Mouse (Mus musculus): ENCODE measurements around the gene Dnmt1. TPM values are rescaled to one million over a fixed set of nuclear protein-coding genes. Genes with fewer than 3 reads are reported as not detected.
"Not testable (repeated sequence)": the region's sequence is repeated elsewhere in the genome, so short reads cannot be mapped to it uniquely, and the experiment has no call there.

Gene Dnmt1
- total RNA-seq, 1 experiment, result 122 TPM

- in situ Hi-C loops (cut with MboI; ENCODE audit: low sequenced_read_pairs in 2 of 2, unreplicated experiment in 2 of 2), result loop anchor here in 1 of 2 experiments (10.0 kb wide), 1 partner anchor 107 kb away; the partner anchor contains the start of gene Eif3g
- Histone ChIP-seq H3K9ac (ENCODE audit: insufficient read depth, low read depth, low read length, poor library complexity, severe bottlenecking) (peak overlapping the region; percentile 93), H3K36me3 (ENCODE audit: control insufficient read depth, insufficient read depth, low read length, poor library complexity, severe bottlenecking) (peaks cover 12% of the 10 kb centered on the region), H3K4me3 (ENCODE audit: insufficient read depth in 1 of 2, low read depth in 1 of 2, low read length in 2 of 2, poor library complexity in 1 of 2, severe bottlenecking in 1 of 2) (peak overlapping the region; percentile 86 to 95), H3K4me1 (ENCODE audit: control insufficient read depth in 2 of 2, insufficient read depth in 2 of 2, low read length in 2 of 2, poor library complexity in 1 of 2) (peaks cover 0 to 5% of the 10 kb centered on the region in 2 experiments; a peak in 1 of 4 replicates), H3K9me3 (ENCODE audit: control insufficient read depth, insufficient read depth, low read depth, low read length) (no peaks in the 10 kb centered on the region), H3K27ac (ENCODE audit: insufficient read depth, low read depth, low read length, poor library complexity, severe bottlenecking) (peak overlapping the region; percentile 72; the same call in 1 of the 2 replicates)
- TF ChIP-seq CHD2 (IDR thresholded peaks at IDR 0.05; ENCODE audit: low read depth, low read length) (no peak), ZC3H11A (IDR thresholded peaks at IDR 0.05; ENCODE audit: borderline replicate concordance, low read depth, low read length) (no peak), HCFC1 (IDR thresholded peaks at IDR 0.05; ENCODE audit: borderline replicate concordance, insufficient read depth, low read length) (no peak), MAFK (IDR thresholded peaks at IDR 0.05; ENCODE audit: insufficient read depth, low read depth, low read length) (no peak), ZNF384 (IDR thresholded peaks at IDR 0.05; ENCODE audit: low read depth, low read length) (no peak)
- no peak for DNase-seq (ENCODE audit: low read depth, low spot score)
These were observed 42.6 kb upstream of the Dnmt1 start for GRCm38 (mm10) chr9:21002270-21002626.

GRCm38 (mm10) chr9:21001651-21002200 is 42.0 kb upstream of the Dnmt1 start:
- peak overlapping the region; percentile 18; the same call in 1 of the 2 replicates for H3K9ac ChIP-seq (ENCODE audit: insufficient read depth, low read depth, low read length, poor library complexity, severe bottlenecking)
- peaks cover 8% of the 10 kb centered on the region for H3K36me3 ChIP-seq (ENCODE audit: control insufficient read depth, insufficient read depth, low read length, poor library complexity, severe bottlenecking)
- H3K4me3 ChIP-seq (ENCODE audit: insufficient read depth in 1 of 2, low read depth in 1 of 2, low read length in 2 of 2, poor library complexity in 1 of 2, severe bottlenecking in 1 of 2), result 0 out of 4 replicates have a peak overlapping the region, but pooled peaks of 1 of the 2 experiments have one; percentile 18
- no peak for DNase-seq (ENCODE audit: low read depth, low spot score)
- in situ Hi-C loops (cut with MboI; ENCODE audit: low sequenced_read_pairs in 2 of 2, unreplicated experiment in 2 of 2), result loop anchor here in 1 of 2 experiments (10.0 kb wide), 1 partner anchor 107 kb away; the partner anchor contains the start of gene Eif3g
- no peak for TF ChIP-seq ZC3H11A (IDR thresholded peaks at IDR 0.05; ENCODE audit: borderline replicate concordance, low read depth, low read length)
- 0 out of 2 replicates have a peak, but pooled peaks have one; percentile 12 for TF ChIP-seq MAFK (IDR thresholded peaks at IDR 0.05; ENCODE audit: insufficient read depth, low read depth, low read length)
- no peak for TF ChIP-seq HCFC1 (IDR thresholded peaks at IDR 0.05; ENCODE audit: borderline replicate concordance, insufficient read depth, low read length)
- TF ChIP-seq ZNF384 (IDR thresholded peaks at IDR 0.05; ENCODE audit: low read depth, low read length), result peak; percentile 54; the same call in 1 of the 2 replicates
- no peak for TF ChIP-seq CHD2 (IDR thresholded peaks at IDR 0.05; ENCODE audit: low read depth, low read length)
- peaks cover 0 to 5% of the 10 kb centered on the region in 2 experiments; a peak in 1 of 4 replicates for H3K4me1 ChIP-seq (ENCODE audit: control insufficient read depth in 2 of 2, insufficient read depth in 2 of 2, low read length in 2 of 2, poor library complexity in 1 of 2)
- no peaks in the 10 kb centered on the region for H3K9me3 ChIP-seq (ENCODE audit: control insufficient read depth, insufficient read depth, low read depth, low read length)
- H3K27ac ChIP-seq (ENCODE audit: insufficient read depth, low read depth, low read length, poor library complexity, severe bottlenecking), result peak overlapping the region; percentile 54; the same call in 1 of the 2 replicates

- H3K36me3 ChIP-seq (ENCODE audit: control insufficient read depth, insufficient read depth, low read length, poor library complexity, severe bottlenecking), result 0 out of 2 replicates have a peak, but pooled peaks cover under 1% of the 10 kb centered on the region
- no peaks in the 10 kb centered on the region for H3K9me3 ChIP-seq (ENCODE audit: control insufficient read depth, insufficient read depth, low read depth, low read length)
- peak overlapping the region; percentile 54; the same call in 1 of the 2 replicates for H3K27ac ChIP-seq (ENCODE audit: insufficient read depth, low read depth, low read length, poor library complexity, severe bottlenecking)
- DNase-seq (ENCODE audit: low read depth, low spot score), result no peak
- H3K4me1 ChIP-seq (ENCODE audit: control insufficient read depth in 2 of 2, insufficient read depth in 2 of 2, low read length in 2 of 2, poor library complexity in 1 of 2), result peaks cover 0 to 5% of the 10 kb centered on the region in 2 experiments; a peak in 1 of 4 replicates
- H3K9ac ChIP-seq (ENCODE audit: insufficient read depth, low read depth, low read length, poor library complexity, severe bottlenecking), result no peak overlapping the region; the same call in 1 of the 2 replicates
- in situ Hi-C loops (cut with MboI; ENCODE audit: low sequenced_read_pairs in 2 of 2, unreplicated experiment in 2 of 2), result loop anchor here in 1 of 2 experiments (10.0 kb wide), 1 partner anchor 106 kb away; the partner anchor contains the start of gene Eif3g
- TF ChIP-seq HCFC1 (IDR thresholded peaks at IDR 0.05; ENCODE audit: borderline replicate concordance, insufficient read depth, low read length) (no peak), ZNF384 (IDR thresholded peaks at IDR 0.05; ENCODE audit: low read depth, low read length) (no peak), CHD2 (IDR thresholded peaks at IDR 0.05; ENCODE audit: low read depth, low read length) (no peak), MAFK (IDR thresholded peaks at IDR 0.05; ENCODE audit: insufficient read depth, low read depth, low read length) (no peak), ZC3H11A (IDR thresholded peaks at IDR 0.05; ENCODE audit: borderline replicate concordance, low read depth, low read length) (no peak)
- no peak overlapping the region for H3K4me3 ChIP-seq (ENCODE audit: insufficient read depth in 1 of 2, low read depth in 1 of 2, low read length in 2 of 2, poor library complexity in 1 of 2, severe bottlenecking in 1 of 2)
These were observed 41.1 kb upstream of the Dnmt1 start for GRCm38 (mm10) chr9:21000811-21001210.

GRCm38 (mm10) chr9:20998337-20998736 is 38.6 kb upstream of the Dnmt1 start:
- in situ Hi-C loops (cut with MboI; ENCODE audit: low sequenced_read_pairs in 2 of 2, unreplicated experiment in 2 of 2), result loop anchor here in 1 of 2 experiments (10.0 kb wide), 1 partner anchor 94 kb away; no protein-coding TSS in a partner anchor
- not testable (repeated sequence) for H3K9me3 ChIP-seq (ENCODE audit: control insufficient read depth, insufficient read depth, low read depth, low read length); H3K4me3 ChIP-seq (ENCODE audit: insufficient read depth in 1 of 2, low read depth in 1 of 2, low read length in 2 of 2, poor library complexity in 1 of 2, severe bottlenecking in 1 of 2); H3K4me1 ChIP-seq (ENCODE audit: control insufficient read depth in 2 of 2, insufficient read depth in 2 of 2, low read length in 2 of 2, poor library complexity in 1 of 2); DNase-seq (ENCODE audit: low read depth, low spot score); H3K27ac ChIP-seq (ENCODE audit: insufficient read depth, low read depth, low read length, poor library complexity, severe bottlenecking); H3K36me3 ChIP-seq (ENCODE audit: control insufficient read depth, insufficient read depth, low read length, poor library complexity, severe bottlenecking); H3K9ac ChIP-seq (ENCODE audit: insufficient read depth, low read depth, low read length, poor library complexity, severe bottlenecking)
- peak; percentile 67 for TF ChIP-seq ZNF384 (IDR thresholded peaks at IDR 0.05; ENCODE audit: low read depth, low read length)
- TF ChIP-seq ZC3H11A (IDR thresholded peaks at IDR 0.05; ENCODE audit: borderline replicate concordance, low read depth, low read length), result peak; percentile 52
